Mouse (Mus musculus) CD4-positive, CD25-positive, alpha-beta regulatory T cell (primary cell): ENCODE data around the gene Mrps6. TPM values are rescaled to one million over a fixed set of nuclear protein-coding genes. Genes with fewer than 3 reads are reported as not detected.

Source experiments
- polyA plus RNA-seq: library from polyadenylated mRNA; unstranded; fragments of 100-300 nt; shearing (Covaris generic); gene quantifications from one replicate; pipeline ENCODE4 v1.2.1, GENCODE M21; 2017

The Mrps6 gene
- polyA plus RNA-seq, result 94.4 TPM

GRCm38 (mm10) chr16:92057852-92058643 is at the start of gene Mrps6, which contains the start of the genes Gm49711 and Slc5a3:
TSS of gene Mrps6 (plus strand) at chr16:92058270.
TSS of gene Gm49711 (plus strand) at chr16:92058316.
TSS of gene Slc5a3 (plus strand) at chr16:92058322.

Other genes with a start within 250 kb of the Mrps6 start
- not detected for gene Gm49711, start within 50 bp of the Mrps6 start, polyA plus RNA-seq
- gene Slc5a3, start 52 bp downstream of the Mrps6 start, polyA plus RNA-seq, result 6.3 TPM
- not detected for gene Kcne2, start 234.1 kb downstream of the Mrps6 start, polyA plus RNA-seq
- 115 TPM for gene Smim11, start 243.0 kb downstream of the Mrps6 start, polyA plus RNA-seq